Mouse (Mus musculus) common myeloid progenitor, adult 5-6 weeks (primary cell): Measurements from ENCODE around the gene 9230104L09Rik. TPM values are rescaled to one million over a fixed set of nuclear protein-coding genes. Genes with fewer than 3 reads are reported as not detected.

ENCODE experiments used
- ATAC-seq: replicated peaks from 2 replicates; pipeline ENCODE4 v1.8.0; 2016; ENCODE audit warnings: low read depth, mild to moderate bottlenecking, moderate TSS enrichment, inconsistent platforms; ENCODE audit not compliant: poor library complexity, severe bottlenecking
- total RNA-seq: library from RNA; stranded (forward); fragments of 200-1000, 187-1606 nt; gene quantifications from 2 replicates; pipeline ENCODE4 v1.2.3, GENCODE M21; 2017

The 9230104L09Rik gene
- total RNA-seq, result not detected in 2 replicates

DNA sequence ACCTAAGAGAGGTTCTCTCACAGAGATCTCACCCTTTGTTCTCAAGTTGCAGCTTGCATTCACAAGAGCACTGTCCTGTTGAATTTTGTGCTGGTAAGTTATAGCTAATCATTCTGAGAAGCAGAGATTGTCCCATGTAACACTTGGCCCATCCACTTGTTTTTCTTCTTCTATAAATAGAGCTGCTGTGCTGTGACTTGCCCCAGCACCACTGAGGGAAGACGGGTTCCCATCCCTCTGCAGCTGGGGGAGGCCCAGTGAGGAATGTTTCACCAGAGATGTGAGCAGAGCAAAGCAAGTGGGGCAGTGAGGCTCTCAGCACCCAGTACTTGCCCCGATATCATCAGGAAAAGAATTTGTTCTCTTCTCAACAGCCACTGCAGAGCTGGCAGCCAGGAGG is at the start of gene 9230104L09Rik:
9230104L09Rik (minus strand) TSS at position 73 of the 400 bp plus-strand sequence.
- no peak for ATAC-seq

DNA sequence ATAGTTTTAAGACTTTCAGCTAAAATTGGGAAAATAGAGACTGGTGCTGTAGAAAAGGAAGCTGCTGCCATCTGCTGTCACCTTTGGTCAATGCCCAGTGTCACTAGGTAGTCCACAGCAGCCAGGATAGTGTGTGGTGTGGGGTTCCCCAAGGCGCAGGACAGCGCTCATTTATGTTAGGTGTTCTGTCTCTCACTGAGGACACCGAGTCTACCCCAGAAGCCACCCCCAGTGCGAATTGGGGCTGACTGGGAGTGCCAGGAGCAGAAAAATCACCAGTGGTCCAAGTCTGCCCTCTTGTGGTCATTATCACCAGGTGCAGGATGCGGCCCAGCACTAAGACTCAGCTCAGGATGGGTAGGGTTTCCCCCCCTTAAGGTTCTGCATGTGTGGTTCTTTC is 37.4 kb upstream of the 9230104L09Rik start:
- peak; percentile 99 for ATAC-seq

DNA sequence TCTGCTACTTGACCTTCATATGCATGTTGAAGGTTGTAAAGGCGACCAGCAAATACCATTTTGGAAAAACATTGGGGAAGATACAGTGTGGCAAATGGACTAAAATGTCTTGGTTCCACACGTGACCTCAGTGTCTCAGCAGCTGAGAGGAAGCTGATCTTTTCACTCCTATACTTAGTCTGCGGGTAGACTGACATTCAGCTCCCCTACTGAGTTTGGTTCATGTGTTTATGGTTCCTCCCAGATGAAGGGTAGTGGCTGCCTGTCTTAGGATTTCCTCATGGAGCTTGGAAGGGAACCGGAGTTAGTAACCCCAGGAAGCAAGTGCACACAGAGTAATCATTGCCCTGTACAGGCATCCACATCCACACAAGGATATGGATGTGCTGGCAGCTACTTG is 35.5 kb upstream of the 9230104L09Rik start:
- ATAC-seq, result no peak

DNA sequence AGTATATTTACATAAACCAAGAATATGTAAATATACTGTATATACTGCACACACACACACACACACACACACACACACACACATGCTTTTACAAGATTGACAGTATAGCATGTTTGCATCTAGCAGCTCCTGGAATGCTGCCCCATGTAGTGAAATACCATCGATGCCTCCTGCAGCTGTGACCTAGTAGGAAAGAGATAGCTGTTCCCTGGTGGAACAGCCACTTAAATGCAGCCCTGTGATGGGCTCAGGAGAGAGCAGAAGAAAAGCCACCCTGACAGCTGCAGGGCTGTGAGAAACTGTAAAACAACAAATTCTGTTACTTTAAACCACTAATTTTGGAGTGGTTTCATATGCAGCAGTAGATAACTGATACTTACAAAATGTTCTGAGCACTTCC is 31.4 kb upstream of the 9230104L09Rik start:
- no peak for ATAC-seq

DNA sequence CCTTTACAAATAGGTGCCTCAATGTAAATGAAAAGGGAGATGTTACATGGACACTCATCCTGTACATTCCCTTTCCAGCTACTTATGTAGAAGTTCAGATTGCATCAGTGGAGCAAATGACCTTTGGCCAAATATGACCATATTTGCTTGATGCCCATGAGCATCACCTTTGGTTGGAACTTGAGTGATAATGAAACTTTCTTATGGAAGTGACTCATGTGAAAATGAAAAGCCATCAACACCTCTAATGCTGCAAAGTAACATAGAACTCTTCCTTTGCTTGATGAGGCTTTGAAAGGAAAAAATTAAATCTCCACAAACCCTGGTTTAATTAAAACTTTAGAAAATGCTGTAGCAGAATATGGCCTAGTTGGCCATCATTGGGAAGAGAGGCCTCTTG is 28.3 kb upstream of the 9230104L09Rik start:
- no peak for ATAC-seq

DNA sequence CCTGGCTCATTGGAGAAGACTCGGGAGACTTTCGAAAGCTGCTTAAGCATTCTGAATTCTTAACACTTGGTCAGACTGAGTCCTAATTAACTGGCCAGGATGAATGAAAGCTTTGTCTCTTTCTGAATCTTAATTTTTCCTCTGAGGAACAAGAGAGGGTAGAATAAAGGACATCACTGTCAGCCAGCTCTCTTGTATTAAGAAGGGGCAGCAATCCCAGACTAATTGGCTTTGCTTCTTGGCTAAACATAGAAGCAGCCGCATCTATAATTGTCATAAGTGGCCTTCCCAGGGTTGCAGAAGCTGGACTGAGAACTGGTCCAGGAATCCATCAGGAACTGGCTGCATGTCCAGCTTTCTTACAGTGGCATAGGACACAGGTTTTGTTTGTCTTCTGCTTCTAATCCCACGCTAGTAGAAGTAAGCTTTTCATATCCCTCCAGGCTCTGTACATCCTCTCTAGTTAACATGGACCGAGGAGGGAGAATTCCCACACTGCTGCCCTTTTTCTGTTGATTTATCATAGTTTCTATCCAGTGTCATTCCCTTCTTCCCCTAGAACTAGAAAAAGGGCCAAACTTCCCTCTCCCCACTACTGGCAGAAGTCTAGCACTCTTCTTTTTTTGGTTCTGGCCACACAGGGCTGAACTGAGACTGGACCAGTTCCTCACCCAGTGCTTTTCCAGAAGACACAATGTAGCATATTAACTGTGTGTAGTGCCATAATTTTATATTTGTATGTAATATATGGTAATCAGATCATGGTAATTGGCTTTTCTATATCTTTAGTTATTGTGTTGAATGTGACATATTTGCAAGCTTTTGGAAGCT is 25.4 kb upstream of the 9230104L09Rik start:
- no peak for ATAC-seq

DNA sequence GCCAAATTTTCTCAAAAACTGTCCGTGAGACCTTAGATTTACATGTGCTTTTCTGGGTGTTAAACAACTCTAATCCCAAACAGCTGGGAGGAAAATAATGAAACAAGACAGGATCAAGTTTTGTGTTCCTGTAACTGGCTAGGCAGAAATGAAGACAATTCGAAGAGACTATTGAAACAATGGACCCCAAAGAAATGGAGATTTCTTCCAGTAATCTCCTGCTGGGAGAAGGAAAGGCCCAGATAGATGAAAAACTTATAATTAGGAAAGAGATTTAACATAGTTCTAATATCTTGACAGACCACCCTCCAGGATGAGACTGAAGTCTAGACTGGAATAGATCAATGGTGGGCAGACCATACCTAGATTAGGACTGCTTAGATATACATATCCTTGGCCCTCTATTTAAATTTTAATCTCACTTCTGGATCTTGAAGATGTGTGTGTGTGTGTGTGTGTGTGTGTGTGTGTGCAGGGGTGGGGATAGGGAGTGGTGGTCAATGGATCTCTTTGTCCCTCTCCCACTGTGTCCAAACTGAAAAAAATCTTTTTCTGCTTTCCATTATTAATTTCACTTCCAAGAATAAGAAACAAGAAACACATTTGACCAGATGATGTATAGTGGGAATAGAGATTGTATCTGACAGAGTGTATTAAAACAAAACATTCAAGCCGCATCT is 24.6 kb upstream of the 9230104L09Rik start:
- no peak for ATAC-seq

DNA sequence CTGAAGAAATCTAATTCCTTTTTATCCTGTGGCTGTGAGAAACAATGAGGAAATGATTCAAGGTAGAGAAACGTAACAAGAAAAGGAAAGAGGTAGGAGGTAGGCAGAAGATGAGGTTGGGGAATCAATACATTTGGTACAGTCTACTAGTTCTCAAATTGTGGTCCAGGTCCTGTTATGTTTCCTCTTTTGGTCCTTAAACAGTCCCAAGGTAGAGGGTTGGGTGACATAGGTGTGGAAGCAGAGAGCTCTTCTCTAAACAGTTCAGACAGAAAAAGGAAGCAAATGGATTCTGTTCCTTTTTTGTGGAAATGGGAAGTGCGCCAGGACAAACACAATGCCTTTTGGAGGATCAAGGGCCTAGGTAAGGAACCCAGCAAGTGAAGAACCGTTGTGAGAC is 24.0 kb upstream of the 9230104L09Rik start:
- peak; percentile 80 for ATAC-seq

DNA sequence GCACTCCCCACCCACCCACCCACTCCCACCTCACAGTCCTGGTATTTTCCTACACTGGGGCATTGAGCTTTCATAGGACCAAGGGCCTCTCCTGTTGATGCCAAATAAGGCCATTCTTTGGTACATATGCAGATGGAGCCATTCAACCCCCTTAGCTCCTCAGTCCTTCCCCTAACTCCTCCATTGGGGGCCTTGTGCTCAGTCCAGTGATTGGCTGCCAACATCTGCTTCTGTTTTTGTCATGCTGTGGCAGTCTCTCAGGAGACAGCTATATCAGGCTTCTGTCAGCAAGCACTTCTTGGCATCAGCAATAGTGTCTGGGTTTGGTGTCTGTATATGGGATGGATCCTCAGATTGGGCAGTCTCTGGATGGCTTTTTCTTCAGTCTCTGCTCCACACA is 19.9 kb upstream of the 9230104L09Rik start:
- ATAC-seq, result no peak

DNA sequence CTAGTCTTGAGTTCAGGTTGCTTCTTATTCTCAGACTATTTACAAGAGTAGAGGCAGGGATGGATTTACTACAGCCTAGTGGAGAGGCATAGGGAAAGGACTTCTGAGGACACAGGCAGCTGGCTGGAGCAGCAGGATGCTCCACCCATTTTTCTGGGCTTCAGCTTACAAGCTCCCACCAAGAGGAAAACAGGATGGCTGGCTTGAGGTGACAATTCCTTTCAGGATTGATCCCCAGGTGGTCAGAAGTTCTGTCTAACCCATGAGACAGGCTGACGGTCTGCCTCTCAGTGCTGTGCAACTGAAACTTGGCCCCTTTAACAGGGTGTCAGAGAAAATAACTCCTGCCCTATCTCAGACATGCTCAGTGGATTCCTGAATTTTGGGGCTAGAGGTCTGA is 14.4 kb upstream of the 9230104L09Rik start:
- ATAC-seq, result no peak

DNA sequence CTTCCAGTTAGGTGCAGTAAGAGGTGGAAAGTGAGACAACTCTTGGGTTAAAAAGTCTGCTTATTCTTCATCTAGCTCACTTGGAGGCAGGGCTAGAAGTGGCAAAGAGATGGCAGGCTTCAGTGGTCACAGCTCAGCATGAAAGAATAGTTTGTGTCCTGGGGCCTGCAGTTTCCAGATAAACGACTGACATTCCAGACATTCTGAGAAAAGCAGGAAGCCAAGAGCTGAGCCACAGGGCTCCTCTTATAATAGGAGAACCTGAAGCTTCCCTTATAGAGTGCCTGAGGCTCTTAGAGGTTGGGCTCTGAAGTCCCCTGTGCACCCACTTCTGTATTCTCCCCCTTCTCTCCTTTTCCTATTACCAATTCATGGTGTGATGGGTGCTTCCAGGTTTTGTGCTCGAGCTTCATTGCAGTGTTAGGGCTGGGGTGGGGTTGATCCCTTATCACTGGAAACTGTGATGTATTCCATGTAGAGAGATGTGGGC is 13.8 kb upstream of the 9230104L09Rik start:
- no peak for ATAC-seq

DNA sequence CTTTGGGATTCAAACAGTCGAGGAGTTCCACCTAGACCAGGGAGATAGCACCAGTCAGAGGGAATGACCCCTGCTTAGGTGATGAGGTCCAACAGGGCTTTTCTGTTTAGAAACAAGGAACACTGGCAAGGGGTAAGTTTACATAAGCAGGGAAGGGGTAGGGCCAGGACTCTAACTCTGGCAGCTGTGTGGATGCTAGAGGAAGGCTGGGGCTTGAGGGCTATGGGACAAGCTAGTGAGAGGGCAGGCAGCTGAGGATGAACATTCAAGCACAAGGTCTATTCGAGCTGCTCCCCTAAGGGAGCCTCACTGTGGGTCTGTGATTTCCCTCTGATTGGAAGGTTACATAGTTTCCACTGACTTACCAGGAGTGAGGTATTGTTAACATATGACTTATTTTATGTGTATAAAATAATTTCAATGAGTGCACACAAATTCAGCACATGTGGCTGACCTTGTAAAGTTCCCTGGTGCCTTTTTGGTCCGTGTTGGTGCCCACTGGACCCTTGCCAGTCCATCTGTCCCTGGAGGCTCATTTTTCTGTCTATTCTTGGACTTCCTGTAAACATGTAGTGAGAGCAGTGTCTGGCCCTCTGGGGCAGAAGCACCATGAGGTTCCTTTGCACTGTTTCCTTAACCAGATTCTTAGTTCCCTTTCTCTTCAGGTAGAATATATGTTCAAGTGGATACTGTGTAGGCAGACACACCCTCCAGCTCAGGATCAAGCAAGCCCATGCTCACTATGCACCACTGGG is 12.4 kb upstream of the 9230104L09Rik start:
- ATAC-seq, result 0 out of 2 replicates have a peak, but pooled peaks have one; percentile 3

DNA sequence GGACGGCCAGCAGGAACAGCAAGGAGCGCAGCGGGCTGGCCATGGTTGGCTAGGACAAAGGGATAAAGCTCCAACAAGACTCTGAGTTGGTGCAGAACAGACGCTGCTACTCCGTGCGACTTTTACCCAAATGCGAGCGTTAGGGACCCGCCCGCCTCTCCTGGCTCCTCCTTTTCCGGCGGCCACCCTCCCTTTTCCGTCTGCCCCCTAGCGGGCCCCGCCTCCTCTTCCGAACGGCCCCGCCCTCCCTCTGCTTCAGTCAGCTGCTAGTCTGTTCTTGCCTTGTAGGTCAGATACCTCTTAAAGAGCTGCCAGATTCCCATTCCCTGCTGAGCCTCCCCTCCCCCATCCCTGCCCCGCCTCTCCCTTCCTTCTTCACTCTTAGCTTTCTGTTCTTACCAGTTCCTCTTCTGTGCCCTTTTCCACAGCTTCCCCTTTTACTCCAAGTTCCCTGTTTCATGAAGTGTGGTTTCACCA is 10.5 kb upstream of the 9230104L09Rik start, which contains the start of gene Cst3:
Cst3 (minus strand) TSS at position 358 of the 477 bp plus-strand sequence.
- ATAC-seq, result peak; percentile 84

DNA sequence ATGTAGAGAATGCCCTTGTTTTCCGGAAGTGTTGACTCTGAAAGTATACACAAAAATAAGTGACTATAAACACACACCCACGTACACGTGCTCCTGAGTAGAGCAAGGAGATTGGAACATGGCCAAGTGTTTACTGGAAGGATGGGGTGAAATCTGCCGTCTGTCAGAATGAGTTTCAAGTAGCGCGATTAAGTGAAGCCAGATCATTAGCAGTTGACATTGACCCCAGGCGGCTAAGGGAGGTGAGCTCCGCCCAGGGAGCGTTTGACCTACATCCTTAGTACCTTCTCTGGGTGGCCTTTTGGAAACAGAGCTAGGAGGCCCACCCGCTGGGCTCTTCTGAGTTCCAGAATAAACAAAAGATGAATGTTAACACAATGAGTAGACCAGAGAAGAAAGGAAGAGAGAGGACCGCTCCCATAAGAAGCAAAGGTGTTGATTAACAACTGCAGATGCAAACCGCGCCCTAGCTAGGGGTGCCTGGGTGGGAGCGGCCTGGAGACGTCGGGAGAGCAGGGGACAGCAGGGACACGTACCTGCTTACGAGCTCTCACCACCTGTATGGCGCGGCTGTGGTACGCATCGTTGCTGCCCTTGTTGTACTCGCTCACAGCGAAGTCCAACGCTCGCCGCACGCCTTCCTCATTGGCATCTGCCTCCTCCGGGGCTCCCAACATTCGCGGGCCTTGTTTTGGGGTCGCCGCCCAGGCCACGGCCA is 9.9 kb upstream of the 9230104L09Rik start:
- ATAC-seq, result peak; percentile 46

DNA sequence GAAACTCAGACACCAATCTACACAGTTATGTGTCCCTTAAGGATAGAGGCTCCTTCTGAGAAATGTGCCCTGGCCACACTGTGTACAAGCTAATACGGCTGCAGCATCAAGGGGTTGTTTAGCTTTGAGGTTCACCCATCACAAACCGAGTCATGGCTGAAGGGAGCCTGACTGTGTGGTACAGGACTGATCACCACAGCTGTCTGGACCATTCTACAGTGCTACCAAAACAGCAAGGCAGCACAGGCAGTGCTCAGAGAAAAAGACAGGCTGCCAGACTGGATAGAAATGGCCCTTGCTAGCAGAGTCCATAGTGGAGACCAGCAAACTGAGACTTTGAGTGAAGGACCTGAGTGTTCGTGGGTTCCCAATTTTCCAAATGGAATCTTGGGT is 9.4 kb upstream of the 9230104L09Rik start:
- ATAC-seq, result no peak

DNA sequence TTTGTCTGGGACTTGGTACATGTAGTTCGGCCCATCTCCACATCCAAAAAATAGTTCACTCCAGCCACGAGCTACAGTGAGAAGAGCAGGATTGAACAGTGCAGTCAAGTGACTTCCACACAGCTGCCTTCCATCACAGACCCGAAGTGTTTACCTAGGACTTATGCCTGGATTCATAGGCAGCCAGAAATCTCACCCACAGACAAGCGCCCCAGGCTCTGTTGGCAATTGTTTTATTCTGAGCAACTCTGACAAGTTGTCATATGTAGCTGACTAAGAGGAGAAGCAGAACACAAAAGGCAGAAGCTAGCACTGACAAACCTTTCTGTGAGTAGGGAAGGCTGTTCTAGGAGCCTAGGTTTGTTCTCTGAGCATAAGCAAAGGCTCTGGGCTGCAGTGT is 8.0 kb upstream of the 9230104L09Rik start:
- no peak for ATAC-seq

DNA sequence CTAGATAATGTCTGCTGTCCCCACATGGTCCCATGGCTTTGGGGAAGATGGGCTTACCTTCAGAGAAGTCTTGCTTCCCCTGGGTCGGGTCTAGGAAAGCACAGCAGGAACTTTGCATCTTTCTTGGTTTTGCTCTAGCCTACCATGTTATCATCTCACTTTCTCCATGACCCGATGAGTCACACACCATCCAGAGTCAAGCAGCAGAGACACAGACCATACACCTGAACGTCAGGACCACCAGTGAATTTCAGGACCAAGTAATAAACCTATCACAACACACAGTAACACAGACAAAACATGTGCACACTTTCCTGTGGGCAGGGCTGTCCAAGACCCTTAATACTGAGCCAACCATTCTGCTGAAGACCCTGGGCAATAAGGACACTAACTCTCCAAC is 5.7 kb upstream of the 9230104L09Rik start:
- no peak for ATAC-seq

DNA sequence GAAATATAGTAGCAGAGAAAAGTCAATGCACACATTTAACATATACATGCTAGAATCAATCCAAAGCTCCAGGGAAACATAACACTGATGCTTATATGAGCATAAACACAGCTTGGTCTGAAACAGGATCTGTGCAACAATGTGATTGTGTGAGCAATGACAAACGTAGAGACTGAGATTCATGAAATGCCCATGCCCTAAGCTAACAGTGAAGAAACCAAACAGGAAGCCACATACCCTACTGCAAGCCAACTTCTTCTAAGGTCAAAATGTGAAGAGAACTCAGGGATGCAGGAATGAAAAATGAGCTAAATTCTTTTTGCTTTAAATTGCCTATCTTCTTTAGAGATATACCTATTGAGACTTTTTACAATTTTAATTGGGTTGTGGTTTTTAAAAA is 4.1 kb upstream of the 9230104L09Rik start:
- ATAC-seq, result peak; percentile 53

DNA sequence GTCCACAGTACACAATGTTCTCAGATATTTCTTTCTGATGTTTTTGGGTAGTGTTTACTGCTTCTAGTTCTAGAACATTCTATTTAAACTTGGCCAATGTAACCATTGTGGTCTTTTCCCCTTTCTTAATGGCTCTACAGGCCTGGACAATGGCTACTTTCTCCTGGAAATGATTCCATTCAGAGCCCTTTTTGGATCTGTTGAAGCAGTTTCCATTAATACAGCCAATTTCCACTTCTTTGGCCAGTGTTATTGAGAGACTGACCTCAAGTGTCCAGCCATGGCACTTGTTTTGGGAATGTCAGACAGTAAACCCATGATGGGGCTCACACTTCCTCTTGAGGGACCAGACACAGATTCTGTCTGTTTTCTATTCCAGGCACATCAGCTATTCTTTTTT is 3.1 kb downstream of the 9230104L09Rik start:
- no peak for ATAC-seq

DNA sequence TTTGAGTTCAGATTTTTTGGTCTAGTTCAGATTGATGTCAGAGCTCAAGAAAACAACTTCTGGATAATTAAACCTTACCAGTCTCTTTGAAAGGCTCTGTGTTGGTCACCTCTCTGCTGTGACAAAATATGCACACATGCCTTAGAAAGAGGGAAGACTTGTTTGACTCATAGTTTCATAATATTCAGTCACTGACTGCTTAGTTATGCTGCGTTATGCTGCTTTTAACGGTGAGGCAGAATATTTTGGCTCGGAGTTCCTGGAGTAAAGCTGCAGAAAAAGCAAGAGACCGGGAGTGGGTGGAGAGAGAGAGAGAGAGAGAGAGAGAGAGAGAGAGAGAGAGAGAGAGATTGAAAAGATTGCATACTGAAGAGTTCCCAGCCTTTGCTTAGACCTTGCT is 3.8 kb downstream of the 9230104L09Rik start:
- ATAC-seq, result no peak
